Mouse (Mus musculus): ENCODE data around the gene Krt10.

The Krt10 gene

DNA sequence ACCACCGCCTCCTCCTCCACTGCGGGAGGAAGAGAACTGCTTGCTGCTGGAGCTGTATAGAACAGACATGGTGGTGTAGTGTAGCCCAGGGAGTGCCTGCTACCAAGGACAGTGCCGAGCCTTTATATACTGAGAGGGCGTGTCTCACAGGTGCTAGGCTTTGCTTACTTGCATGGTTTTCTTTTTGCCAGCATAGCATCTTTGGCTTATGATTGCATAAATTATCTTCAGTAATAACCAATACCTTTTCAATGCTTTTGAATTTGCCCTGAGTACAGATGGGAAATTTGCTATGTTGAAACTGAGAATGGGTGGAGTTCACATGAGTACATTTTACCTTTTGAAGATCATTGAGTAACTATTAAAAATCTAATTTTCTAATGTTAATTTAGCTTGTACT lies at the start of gene Krt10:
Gene Krt10 (minus strand): TSS at position 101 of the 400 bp plus-strand sequence.
- no peak for DNase-seq (ENCODE audit: low spot score)

DNA sequence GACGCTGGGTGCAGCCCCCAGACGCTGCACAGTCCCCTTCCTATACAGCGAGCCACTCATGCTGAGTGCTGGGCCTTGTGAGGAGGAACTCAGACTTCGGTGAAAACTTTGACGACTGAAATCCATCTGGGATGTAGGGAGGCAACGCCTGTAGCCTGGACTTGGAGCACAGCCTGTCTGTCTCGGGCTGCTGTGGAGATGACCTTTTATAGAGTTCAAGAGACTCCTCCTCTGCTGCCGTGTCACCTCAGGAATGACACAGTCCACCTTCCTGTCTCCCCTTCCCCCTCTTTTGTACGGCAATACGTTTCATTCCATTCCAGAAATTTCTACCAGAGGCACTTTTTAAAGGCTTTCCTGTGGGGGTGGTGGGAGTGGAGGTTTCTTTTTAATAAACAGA lies 48.8 kb upstream of the Krt10 start, which contains the start of gene Krt20:
Gene Krt20 (minus strand): TSS at position 179 of the 400 bp plus-strand sequence.
- no peak for DNase-seq (ENCODE audit: low spot score)

DNA sequence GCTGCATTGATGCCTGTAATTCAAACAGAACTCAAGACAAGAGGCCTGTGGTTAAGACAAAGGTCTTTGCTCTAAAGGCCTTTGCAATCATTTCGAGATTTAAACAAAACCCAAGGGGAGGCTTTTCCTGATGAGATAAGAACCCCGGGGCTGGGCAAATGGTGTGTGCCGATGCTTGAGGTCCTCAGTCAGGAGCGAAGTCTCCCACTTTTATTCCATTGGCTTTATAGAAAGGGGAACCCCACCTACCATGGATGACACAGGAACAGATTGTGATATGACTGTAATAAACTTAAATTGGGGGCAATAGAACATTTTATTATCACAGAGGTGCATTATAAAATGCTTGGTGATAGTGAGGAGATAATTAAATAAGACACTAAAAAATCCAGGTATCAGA lies 47.5 kb upstream of the Krt10 start:
- no peak for DNase-seq (ENCODE audit: low spot score)

DNA sequence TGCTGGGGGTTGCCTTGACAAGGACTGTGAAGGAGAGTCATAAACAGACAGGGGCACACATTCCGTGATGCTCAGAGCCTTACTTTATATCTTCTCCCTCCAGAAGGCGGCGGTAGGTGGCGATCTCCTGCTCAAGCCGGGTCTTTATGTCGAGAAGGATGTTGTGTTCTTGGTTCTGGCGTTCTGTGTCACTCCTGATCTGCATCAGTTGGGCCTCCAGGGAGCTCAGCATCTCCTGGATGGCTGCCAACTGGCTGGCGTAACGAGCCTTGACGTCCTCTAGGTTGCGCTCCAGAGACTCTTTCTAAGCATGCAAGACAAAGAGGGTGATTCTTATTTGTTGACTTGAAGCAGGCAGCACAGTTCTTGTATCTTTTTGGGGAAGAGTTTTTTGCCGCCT lies 41.5 kb upstream of the Krt10 start:
- DNase-seq (ENCODE audit: low spot score) = peak; percentile 75

DNA sequence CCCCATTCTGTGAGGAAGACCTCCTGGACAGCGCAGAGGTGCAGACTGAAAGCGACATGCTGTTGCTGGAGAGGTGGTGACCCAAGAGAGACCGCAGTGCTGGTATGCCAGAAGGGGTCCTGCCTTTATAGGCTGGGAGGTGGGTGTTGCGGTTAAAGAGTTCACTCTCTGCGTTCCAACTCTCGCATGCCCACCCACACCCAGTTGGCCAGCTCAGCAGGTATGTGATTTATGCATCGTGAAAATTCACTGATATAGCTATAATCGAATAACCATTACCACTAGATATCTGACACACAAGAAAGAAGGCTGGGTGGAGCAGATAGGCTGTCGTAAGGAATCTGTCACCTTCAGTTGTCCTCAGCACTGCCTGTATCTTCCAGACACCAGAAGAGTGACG lies 33.0 kb upstream of the Krt10 start, which contains the start of gene Krt12:
Gene Krt12 (minus strand): TSS at position 101 of the 400 bp plus-strand sequence.
- DNase-seq (ENCODE audit: low spot score) = no peak

DNA sequence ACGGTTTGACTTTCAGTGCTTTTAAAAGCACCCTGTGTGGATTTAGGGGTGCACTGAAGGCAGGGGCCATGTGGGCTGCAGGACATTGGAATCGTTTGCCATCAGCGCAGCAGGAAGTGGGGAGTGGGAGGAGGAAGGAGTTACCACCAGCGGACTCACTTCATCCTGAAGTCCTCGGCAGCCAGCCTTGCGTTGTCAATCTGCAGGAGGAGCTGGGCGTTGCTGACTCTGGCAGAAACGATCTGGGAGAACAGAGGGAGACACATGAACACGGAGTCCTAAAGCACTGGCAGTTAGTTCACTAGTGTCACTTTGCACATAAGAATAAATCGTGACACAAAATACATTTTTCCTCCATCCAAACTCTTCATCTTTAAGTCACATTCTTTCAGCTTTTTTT lies 31.4 kb upstream of the Krt10 start:
- no peak for DNase-seq (ENCODE audit: low spot score)

DNA sequence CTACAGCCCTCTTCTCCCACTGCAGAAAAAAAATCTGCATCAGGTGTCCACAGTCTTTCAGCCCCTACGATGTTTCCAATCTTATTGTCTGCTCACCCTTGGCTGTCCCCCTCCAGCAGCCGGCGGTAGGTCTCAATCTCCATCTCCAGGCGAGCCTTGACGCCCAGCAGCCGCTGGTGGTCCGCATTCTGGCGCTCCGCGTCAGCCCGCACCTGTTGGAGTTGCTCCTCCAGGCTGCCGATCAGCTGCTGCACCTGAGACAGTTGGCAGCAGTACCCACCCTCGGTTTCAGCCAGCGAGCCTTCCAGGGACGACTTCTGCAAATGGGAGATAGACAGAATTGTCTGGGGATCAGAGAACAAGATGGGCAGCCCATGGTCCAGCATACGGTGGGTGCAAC lies 28.7 kb upstream of the Krt10 start:
- no peak for DNase-seq (ENCODE audit: low spot score)

DNA sequence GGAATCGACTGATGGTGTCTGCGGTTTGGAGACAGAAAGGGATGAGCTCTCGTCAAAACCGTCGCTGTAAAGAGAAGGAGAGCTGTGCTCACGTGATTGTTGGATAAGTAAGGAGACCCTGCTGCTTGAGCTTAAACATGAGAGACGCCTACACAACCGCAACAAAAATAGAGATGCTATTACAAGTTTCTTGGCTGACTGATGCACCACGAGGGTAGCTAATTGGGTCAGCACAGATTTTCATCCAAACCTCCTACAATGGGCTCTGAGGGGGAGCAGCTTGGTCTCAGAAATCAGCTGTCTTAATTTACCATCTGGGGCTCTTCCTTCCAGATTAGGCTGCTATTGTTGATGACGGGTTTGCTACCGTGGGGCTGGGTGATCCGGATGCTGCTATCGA lies 27.7 kb upstream of the Krt10 start:
- peak; percentile 26 for DNase-seq (ENCODE audit: low spot score)

DNA sequence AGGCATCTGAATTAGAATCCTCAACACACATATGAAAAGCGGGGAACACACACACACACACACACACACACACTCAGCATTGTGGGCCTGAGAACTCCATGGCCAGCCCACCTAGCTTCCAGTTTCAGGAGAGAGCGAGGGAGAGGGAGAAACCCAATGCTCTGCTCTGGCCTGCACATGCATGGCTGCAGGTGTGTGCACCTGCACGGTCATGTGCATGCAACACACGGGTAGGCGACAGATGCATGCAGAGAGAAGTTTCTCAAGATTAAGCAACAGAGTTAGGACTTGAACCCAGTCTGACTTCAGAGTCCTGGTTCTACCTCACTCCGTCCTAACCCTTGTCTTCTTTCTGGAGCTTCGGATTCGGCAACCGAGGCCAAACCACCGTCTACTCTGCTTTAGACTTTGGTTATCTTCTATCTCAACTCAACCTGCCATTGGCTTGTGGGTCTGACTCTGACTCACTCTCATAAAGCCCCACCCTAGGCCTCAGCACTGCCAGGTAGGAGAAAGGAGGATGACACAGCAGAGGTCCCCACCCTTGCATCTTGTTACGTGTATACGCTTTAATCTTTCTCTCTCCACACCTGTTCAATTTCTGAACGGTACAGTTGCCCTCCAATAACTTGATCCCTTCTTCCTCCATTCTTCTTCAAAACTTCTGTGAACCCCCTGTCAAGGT lies 25.4 kb upstream of the Krt10 start:
- DNase-seq (ENCODE audit: low spot score) = no peak

DNA sequence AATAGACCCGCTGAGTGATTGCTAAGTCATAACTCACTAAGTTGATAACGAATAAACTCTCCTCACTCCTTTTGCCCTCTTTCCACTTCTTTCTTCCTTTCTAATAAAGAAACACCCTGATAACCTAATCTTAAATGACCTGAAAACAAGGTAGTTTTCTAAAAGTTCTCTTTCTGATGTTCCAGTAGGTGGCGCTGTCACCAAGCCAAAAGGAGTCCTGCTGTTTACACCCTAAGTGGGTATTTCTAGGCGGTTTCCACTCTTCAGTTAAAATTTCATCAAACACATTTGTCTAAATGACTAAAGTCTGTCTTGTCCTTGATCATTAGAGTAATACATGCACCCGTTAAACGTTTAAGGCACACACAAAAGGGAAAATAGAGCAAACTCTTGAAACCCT lies 24.1 kb upstream of the Krt10 start:
- peak; percentile 77 for DNase-seq (ENCODE audit: low spot score)

DNA sequence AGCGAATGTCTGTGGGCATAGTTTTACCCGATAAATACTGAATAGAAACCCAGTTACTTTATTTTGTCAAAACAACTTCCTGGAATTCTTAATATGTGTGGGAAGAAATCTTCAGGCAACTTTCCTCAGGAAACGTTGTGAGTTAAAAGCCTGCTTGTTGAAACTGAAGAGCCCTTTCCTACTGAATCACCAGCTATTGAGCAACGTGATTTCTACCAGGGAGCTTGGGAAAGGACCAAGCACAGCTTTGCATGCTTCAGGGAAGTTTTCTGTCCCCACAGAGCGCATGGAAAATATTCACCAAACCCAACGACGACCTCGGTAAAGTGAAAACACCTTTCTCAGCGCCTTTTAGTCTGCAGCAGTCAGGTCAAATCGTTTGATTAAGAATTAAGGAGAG lies 17.0 kb upstream of the Krt10 start:
- no peak for DNase-seq (ENCODE audit: low spot score)

DNA sequence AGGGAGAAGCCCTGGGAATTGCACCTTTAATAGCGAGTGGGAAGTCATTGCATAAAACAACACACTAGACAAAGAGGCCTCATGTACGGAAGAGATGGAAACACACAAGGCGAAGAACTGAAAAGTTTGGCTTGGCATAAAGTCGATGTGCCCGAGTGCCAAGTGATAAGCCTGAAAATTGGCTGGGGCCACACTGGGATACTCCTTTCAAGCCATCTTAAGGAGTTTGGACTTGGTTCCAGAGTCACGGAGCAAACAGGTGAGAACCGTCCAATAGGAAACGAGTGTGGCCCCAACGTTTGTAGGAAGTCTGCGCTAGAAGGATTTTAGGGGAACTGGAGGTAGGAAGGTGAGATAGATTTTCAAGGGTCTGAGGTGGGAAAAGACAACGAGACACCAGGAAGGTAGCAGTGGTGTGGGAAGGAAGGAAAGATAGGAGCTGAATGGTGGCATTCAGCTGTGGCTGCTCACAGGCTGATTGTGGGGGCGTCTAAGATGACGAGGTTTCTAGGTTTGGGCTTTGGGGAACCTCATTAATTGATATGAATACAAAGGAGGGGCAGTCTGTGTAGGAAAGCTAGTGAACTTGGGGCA lies 10.9 kb upstream of the Krt10 start:
- DNase-seq (ENCODE audit: low spot score) = no peak

DNA sequence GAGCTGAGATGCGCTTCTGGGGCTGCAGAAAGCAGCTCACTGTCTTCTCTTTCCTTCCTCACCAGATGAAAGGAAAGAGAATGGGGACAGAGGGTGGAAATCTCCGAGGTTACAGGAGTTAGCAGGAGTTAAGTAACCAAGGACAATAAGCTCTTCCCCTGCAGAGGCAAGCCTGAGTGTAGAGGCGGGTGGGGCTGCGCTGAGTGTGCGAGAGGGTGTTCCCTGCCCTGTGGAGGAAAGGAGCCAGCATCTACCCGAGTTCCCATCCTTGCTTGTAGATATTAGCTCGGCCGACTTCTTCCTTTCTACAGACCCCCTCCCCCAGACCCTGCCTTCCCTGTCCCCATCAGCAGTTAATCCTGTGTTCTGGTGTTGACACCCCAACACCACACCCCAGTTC lies 9.7 kb upstream of the Krt10 start:
- no peak for DNase-seq (ENCODE audit: low spot score)

DNA sequence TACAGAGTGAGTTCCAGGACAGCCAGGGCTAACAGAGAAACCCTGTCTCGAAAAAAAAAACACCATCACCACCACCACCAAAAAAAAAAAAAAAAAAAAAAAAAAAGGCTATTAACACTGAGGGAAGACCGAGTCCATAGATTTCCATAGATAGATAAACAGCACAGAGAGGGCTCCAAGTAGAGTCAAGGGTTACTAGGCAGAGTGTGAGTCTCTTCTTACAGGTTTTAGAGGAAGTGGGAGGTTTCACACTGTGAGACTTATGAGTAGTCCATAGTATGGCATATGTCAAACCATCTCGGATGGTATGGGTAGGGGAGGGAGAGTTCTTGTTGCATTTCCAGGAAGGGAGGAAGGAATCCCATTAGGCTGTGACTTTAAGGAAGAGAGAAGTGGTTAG lies 8.9 kb upstream of the Krt10 start:
- DNase-seq (ENCODE audit: low spot score) = no peak

DNA sequence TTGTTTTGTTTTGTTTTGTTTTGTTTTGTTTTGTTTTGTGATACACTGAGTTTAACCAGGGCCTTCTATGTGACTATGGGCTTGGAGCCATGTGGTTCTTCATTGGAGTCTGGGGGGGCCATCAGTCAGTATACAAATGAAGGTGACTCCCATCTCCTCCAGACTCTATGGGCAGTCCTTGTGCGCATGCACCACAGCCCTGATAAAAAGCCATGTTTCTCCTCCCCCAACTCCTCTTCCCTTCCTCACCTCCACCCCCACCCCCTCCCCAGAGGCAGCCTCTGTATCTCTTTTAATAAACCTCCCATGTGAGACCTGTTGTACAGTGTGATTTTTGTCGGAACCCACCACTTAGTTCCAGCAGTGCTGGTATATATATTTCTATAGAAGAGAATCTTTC lies 7.5 kb upstream of the Krt10 start:
- DNase-seq (ENCODE audit: low spot score) = no peak

DNA sequence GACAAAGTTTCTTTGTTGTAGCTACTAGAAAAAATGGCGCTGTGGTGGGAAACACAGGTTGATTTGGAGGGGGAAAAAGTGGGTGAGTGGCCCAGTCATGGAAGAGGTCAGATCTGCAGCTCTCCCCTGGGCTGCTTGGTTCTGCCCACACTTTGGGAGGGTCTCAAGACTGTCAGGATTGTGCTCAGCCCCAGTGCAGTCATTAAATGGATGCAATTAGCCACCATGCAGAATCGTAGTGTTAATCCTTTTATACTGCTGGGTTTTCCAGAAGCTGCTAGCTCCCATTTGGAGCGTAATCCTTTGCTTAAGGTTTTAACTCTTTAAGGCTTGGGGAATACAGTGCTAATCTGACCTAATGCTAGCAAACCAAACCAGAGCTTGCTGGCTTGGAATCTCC lies 6.9 kb upstream of the Krt10 start:
- DNase-seq (ENCODE audit: low spot score) = peak; percentile 29

DNA sequence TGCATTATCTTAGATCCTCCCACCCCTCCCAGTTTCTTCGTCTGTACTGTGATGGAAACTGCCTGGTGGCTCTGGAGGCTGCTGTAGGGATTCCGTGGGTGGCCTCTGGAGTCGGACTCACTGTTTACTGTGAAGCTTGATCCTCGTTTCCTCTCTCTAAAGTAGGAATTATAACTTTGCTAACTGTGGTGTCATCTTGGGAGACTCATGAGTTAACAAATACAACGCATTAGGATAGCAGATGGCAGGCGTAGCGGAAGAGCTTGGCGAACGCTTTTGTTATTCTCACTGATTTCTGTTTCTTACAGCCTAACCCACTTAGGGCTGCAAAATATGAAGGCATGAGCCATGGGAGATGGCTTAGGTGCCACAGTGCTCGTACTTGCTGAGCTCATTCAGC lies 3.3 kb upstream of the Krt10 start:
- no peak for DNase-seq (ENCODE audit: low spot score)

DNA sequence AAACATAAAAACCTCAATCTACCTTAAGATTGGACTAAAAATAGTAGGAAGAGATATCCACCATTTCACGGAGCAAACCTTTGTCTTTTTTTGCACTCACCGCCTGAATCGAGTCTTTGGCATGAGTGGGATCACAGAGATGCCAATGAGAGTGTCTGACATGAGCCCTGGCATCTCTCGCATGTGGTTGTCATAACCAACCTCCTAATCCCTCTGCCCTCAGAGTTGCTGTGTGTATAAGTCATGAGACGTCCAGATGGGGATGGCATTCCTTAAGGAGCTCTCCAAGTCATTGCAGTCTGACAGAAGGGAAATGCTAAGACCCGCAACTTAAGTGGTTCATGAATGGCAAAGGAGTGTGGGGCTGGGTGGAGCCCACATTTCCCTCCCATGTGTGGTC lies 2.2 kb upstream of the Krt10 start:
- DNase-seq (ENCODE audit: low spot score) = no peak

DNA sequence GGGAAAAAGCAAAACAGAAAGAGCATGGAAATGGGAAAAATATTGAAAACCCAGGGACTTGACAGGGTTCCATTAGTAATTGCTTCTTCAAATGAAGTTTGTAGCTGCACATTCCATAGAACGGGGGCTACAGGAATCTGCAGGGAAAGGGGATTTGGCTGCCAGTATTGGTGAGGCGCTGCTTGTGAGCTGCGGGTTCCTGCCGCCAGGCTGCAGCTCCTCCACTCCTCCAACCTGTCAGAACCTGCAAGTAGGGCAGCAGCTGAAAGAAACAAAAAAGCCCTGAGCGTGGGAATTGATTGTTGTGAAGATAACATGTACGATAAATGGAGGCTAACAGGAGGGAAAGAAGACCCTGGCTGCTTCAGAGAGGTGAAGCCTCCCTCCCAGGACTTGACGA lies 1.7 kb upstream of the Krt10 start:
- no peak for DNase-seq (ENCODE audit: low spot score)

DNA sequence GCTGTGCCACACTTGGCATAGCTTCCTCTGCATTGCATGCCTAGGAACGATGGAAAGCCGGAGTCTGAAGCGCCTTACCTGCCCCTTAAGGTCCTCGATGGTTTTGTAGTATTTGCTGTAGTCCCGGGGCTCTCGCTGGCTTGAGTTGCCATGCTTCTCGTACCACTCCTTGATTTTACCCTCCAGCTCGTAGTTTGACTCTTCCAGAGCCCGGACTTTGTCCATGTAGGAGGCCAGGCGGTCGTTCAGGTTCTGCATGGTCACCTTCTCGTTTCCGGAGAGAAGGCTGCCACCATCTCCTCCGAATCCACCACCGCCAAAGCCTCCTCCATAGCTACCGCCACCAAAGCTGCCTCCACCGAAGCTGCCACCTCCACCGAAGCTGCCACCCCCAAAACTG lies 503 bp downstream of the Krt10 start:
- DNase-seq (ENCODE audit: low spot score) = no peak

DNA sequence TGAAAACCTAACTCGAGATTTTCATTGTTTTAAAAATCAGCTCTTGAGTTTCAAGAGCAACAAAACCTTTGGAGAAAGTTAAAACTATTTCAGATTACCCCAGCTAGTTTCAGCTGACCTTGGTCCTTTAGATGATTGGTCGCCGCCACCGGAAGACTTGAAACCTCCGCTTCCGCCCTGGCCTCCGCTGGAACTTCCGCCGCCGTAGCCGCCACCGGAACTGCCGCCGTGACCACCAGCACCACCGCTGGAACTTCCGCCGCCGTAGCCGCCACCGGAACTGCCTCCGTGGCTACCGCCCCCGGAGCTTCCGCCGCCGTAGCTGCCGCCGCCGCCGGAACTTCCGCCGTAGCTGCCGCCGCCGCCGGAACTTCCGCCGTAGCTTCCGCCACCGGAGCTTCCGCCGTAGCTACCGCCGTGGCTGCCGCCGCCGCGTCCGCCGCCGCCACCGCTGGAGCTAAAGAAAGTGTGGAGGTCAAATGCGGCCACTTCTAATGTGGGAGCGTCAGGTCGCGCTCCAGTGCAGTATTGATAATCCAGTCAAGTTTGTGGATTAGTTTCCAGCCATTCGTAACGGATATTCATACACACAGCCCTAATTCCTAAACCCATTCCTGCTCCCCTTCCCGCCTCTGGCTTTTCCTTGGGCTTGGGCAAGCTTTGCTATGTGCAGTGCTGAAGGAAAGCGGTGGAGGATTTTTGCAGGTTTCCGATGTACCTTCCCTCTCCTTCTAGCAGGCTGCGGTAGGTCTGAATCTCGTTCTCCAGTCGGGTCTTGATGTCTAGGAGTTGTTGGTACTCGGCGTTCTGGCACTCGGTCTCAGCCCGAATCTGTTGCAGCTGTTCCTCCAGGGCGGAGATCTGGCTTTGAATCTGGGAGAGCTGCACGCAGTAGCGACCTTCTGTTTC lies 3.1 kb downstream of the Krt10 start:
- DNase-seq (ENCODE audit: low spot score) = peak; percentile 90

DNA sequence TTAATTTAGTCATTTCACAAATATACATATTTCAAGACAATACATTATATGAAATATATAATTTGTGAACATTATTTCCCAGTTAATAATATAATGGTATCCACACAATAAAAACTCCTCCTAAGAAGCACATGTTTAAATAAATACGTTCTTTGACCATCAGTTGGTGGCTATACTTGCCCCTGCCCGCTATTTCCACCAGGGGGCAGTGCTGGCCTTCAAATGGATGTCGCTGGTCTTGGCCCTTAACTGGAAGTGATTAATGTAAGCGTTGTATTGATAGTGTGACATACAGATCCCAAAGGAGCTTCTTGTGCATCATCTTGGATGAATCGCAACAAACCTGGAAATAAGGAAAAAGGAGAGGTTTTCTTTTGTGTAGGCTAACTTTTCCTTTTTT lies 9.6 kb downstream of the Krt10 start:
- DNase-seq (ENCODE audit: low spot score) = peak; percentile 83

DNA sequence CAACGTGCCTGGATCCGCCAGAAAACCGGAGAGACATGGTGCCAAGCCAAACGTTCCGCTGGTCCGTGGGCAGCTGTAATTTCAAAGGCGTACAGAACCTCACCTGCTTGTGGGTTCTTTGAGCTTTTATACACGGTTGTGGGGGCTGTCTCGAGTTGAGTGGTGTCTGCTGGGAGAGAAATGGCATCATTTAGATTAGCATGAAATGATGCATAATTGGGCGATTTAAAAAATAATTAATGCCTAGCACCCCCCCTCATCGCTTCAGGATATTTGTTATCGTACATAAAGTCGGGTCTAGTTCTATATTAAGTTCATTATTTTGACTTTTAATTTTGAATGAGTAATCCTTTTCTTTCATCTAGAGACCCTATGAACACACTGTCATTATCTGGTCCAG lies 14.4 kb downstream of the Krt10 start, which contains the start of gene Krt28:
Gene Krt28 (minus strand): TSS at position 101 of the 400 bp plus-strand sequence.
- DNase-seq (ENCODE audit: low spot score) = no peak

Data from retina, embryonic 14.5 days (tissue).